Mouse (Mus musculus) right cerebral cortex, postnatal 14 days (tissue): Measurements from ENCODE around the gene Map3k9.

Experiments used
- DNase-seq: peaks from one replicate; pipeline ENCODE4 v3.0.0; 2022

Gene Map3k9

GRCm38 (mm10) chr12:81698011-81698410 lies 83.0 kb downstream of the Map3k9 start:
- DNase-seq = no peak

- no peak for DNase-seq
These were observed 89.7 kb downstream of the Map3k9 start for GRCm38 (mm10) chr12:81691177-81691730.

- DNase-seq = no peak
These were observed 90.2 kb downstream of the Map3k9 start for GRCm38 (mm10) chr12:81690751-81691150.

GRCm38 (mm10) chr12:81690111-81690510 lies 90.9 kb downstream of the Map3k9 start:
- no peak for DNase-seq

- no peak for DNase-seq
These were observed 91.4 kb downstream of the Map3k9 start for GRCm38 (mm10) chr12:81689505-81690056.

GRCm38 (mm10) chr12:81688537-81688936 lies 92.4 kb downstream of the Map3k9 start:
- DNase-seq = no peak

GRCm38 (mm10) chr12:81687873-81688272 lies 93.1 kb downstream of the Map3k9 start:
- no peak for DNase-seq

GRCm38 (mm10) chr12:81686406-81687117 lies 94.4 kb downstream of the Map3k9 start:
- DNase-seq = no peak

GRCm38 (mm10) chr12:81685981-81686380 lies 95.0 kb downstream of the Map3k9 start:
- DNase-seq = no peak

- no peak for DNase-seq
These were observed 96.9 kb downstream of the Map3k9 start for GRCm38 (mm10) chr12:81684096-81684495.

- DNase-seq = no peak
These were observed 97.6 kb downstream of the Map3k9 start for GRCm38 (mm10) chr12:81683395-81683794.

- DNase-seq = no peak
These were observed 101.0 kb downstream of the Map3k9 start for GRCm38 (mm10) chr12:81679807-81680529.

- DNase-seq = no peak
These were observed 105.4 kb downstream of the Map3k9 start for GRCm38 (mm10) chr12:81675557-81675956.
